Mouse (Mus musculus): Measurements from ENCODE around the gene Ankrd6. TPM values are rescaled to one million over a fixed set of nuclear protein-coding genes. Genes with fewer than 3 reads are reported as not detected.

Gene Ankrd6
- polyA plus RNA-seq, 1 experiment: 0.32 TPM

- 13% methylated on average over 11 of the region's 11 CpGs for WGBS
- H3K27me3 ChIP-seq (ENCODE audit: control insufficient read depth, insufficient read depth, low read length): no peaks in the 10 kb centered on the region
- no peaks in the 10 kb centered on the region for H3K36me3 ChIP-seq (ENCODE audit: control insufficient read depth, insufficient read depth, low read length)
- no peak for DNase-seq (ENCODE audit: low read depth in 1 of 2, low spot score in 2 of 2)
- no peak for TF ChIP-seq POLR2A (IDR thresholded peaks at IDR 0.05; ENCODE audit: low read depth, low read length)
- no peak for TF ChIP-seq CTCF (IDR thresholded peaks at IDR 0.05; ENCODE audit: extremely low read depth, insufficient read depth, insufficient read length, insufficient replicate concordance)
- no peak overlapping the region for H3K4me3 ChIP-seq (ENCODE audit: extremely low read depth, insufficient read depth, insufficient read length)
- H3K4me1 ChIP-seq (ENCODE audit: control insufficient read depth, insufficient read depth, insufficient read length): no peaks in the 10 kb centered on the region
- no peak overlapping the region for H3K27ac ChIP-seq (ENCODE audit: insufficient read depth, low read length)
Observed at GRCm38 (mm10) chr4:32889246-32889645, 61.4 kb downstream of the Ankrd6 start.

DNA sequence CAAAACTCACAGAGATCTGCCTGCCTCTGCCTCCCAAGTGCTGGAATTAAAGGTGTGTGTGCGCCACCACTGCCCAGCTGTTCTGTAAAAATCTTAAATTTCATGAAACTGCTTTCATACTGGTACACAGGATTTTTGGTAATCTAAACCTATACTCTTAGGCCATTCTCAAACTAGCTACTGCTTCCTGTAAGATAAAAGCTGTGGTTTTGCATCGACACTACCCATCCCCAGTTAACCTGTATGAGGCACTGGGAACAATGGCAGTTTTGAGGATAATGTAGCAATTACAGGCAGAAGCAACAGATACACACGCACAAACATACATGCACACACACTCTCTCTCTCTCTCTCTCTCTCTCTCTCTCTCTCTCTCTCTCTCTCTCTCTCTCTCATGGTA lies 64.2 kb downstream of the Ankrd6 start:
- Histone ChIP-seq H3K4me3 (ENCODE audit: extremely low read depth, insufficient read depth, insufficient read length) (no peak overlapping the region), H3K27me3 (ENCODE audit: control insufficient read depth, insufficient read depth, low read length) (no peaks in the 10 kb centered on the region), H3K4me1 (ENCODE audit: control insufficient read depth, insufficient read depth, insufficient read length) (no peaks in the 10 kb centered on the region), H3K36me3 (ENCODE audit: control insufficient read depth, insufficient read depth, low read length) (no peaks in the 10 kb centered on the region), H3K27ac (ENCODE audit: insufficient read depth, low read length) (no peak overlapping the region)
- no peak for TF ChIP-seq POLR2A (IDR thresholded peaks at IDR 0.05; ENCODE audit: low read depth, low read length)
- TF ChIP-seq CTCF (IDR thresholded peaks at IDR 0.05; ENCODE audit: extremely low read depth, insufficient read depth, insufficient read length, insufficient replicate concordance): no peak
- 68% methylated on average over 3 of the region's 3 CpGs for WGBS
- DNase-seq (ENCODE audit: low read depth in 1 of 2, low spot score in 2 of 2): no peak

GRCm38 (mm10) chr4:32884599-32884998 lies 66.0 kb downstream of the Ankrd6 start:
- Histone ChIP-seq H3K36me3 (ENCODE audit: control insufficient read depth, insufficient read depth, low read length) (no peaks in the 10 kb centered on the region), H3K27ac (ENCODE audit: insufficient read depth, low read length) (no peak overlapping the region)

GRCm38 (mm10) chr4:32881001-32881400 lies 69.6 kb downstream of the Ankrd6 start:
- 86% methylated on average over 4 of the region's 4 CpGs for WGBS
- Histone ChIP-seq H3K27ac (ENCODE audit: insufficient read depth, low read length) (no peak overlapping the region), H3K4me3 (ENCODE audit: extremely low read depth, insufficient read depth, insufficient read length) (no peak overlapping the region), H3K4me1 (ENCODE audit: control insufficient read depth, insufficient read depth, insufficient read length) (no peaks in the 10 kb centered on the region), H3K36me3 (ENCODE audit: control insufficient read depth, insufficient read depth, low read length) (no peaks in the 10 kb centered on the region), H3K27me3 (ENCODE audit: control insufficient read depth, insufficient read depth, low read length) (no peaks in the 10 kb centered on the region)
- DNase-seq (ENCODE audit: low read depth in 1 of 2, low spot score in 2 of 2): no peak
- TF ChIP-seq CTCF (IDR thresholded peaks at IDR 0.05; ENCODE audit: extremely low read depth, insufficient read depth, insufficient read length, insufficient replicate concordance) (no peak), POLR2A (IDR thresholded peaks at IDR 0.05; ENCODE audit: low read depth, low read length) (no peak)

More at GRCm38 (mm10) chr4:32884599-32884998, 66.0 kb downstream of the Ankrd6 start:
- DNase-seq (ENCODE audit: low read depth in 1 of 2, low spot score in 2 of 2): no peak
- 93% methylated on average over 9 of the region's 9 CpGs for WGBS
- Histone ChIP-seq H3K27me3 (ENCODE audit: control insufficient read depth, insufficient read depth, low read length) (no peaks in the 10 kb centered on the region), H3K4me3 (ENCODE audit: extremely low read depth, insufficient read depth, insufficient read length) (no peak overlapping the region), H3K4me1 (ENCODE audit: control insufficient read depth, insufficient read depth, insufficient read length) (no peaks in the 10 kb centered on the region)
- TF ChIP-seq POLR2A (IDR thresholded peaks at IDR 0.05; ENCODE audit: low read depth, low read length) (no peak), CTCF (IDR thresholded peaks at IDR 0.05; ENCODE audit: extremely low read depth, insufficient read depth, insufficient read length, insufficient replicate concordance) (no peak)

DNA sequence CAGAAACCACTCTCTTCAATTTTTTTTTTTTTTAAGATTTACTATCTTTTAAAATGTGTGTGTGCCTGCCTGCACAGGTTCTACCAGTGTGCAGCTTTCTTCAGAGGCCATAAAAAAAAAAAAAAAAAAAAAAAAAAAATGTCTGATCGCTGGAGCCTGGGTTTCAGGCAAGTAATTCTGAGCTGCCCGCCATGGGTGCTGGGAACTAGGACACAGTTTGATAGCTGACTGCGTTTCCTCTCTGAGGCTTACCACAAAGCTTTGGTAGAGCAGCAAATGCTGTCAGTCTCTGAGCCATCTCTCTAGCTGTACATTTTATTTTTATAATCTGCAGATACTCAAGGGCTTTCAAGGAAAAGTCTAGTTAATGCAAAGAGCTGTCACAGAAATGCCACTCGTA lies 76.0 kb downstream of the Ankrd6 start:
- Histone ChIP-seq H3K36me3 (ENCODE audit: control insufficient read depth, insufficient read depth, low read length) (no peaks in the 10 kb centered on the region), H3K27me3 (ENCODE audit: control insufficient read depth, insufficient read depth, low read length) (no peaks in the 10 kb centered on the region), H3K27ac (ENCODE audit: insufficient read depth, low read length) (no peak overlapping the region), H3K4me3 (ENCODE audit: extremely low read depth, insufficient read depth, insufficient read length) (no peak overlapping the region), H3K4me1 (ENCODE audit: control insufficient read depth, insufficient read depth, insufficient read length) (peaks cover 4% of the 10 kb centered on the region; the same call in 1 of the 2 replicates)
- WGBS: 20% methylated on average over 4 of the region's 4 CpGs
- TF ChIP-seq POLR2A (IDR thresholded peaks at IDR 0.05; ENCODE audit: low read depth, low read length): no peak
- no peak for TF ChIP-seq CTCF (IDR thresholded peaks at IDR 0.05; ENCODE audit: extremely low read depth, insufficient read depth, insufficient read length, insufficient replicate concordance)
- no peak for DNase-seq (ENCODE audit: low read depth in 1 of 2, low spot score in 2 of 2)

GRCm38 (mm10) chr4:32872189-32872749 lies 78.4 kb downstream of the Ankrd6 start:
- Histone ChIP-seq H3K4me1 (ENCODE audit: control insufficient read depth, insufficient read depth, insufficient read length) (peaks cover 4% of the 10 kb centered on the region; the same call in 1 of the 2 replicates), H3K4me3 (ENCODE audit: extremely low read depth, insufficient read depth, insufficient read length) (no peak overlapping the region), H3K36me3 (ENCODE audit: control insufficient read depth, insufficient read depth, low read length) (no peaks in the 10 kb centered on the region), H3K27ac (ENCODE audit: insufficient read depth, low read length) (no peak overlapping the region), H3K27me3 (ENCODE audit: control insufficient read depth, insufficient read depth, low read length) (no peaks in the 10 kb centered on the region)
- WGBS: 29% methylated on average over 8 of the region's 8 CpGs
- no peak for DNase-seq (ENCODE audit: low read depth in 1 of 2, low spot score in 2 of 2)
- TF ChIP-seq POLR2A (IDR thresholded peaks at IDR 0.05; ENCODE audit: low read depth, low read length) (no peak), CTCF (IDR thresholded peaks at IDR 0.05; ENCODE audit: extremely low read depth, insufficient read depth, insufficient read length, insufficient replicate concordance) (no peak)

DNA sequence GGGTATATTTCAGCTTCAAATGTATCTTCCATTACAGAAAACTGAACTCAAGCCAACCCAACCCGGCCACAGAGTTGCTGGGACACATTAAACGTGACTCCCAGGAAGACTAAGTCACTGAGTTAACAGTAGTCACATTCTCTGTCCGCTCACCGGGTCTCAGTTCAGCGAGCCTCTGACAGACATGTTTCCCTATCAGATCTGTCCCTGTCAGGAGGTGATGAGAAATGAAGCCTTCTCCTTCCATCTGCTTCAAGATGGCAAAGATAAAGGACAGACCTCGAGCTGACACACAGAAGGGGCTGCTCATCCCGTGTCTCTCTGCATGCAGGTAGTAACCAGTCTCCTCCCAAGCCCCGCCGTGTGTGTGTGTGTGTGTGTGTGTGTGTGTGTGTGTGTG lies 81.3 kb downstream of the Ankrd6 start:
- no peak for DNase-seq (ENCODE audit: low read depth in 1 of 2, low spot score in 2 of 2)
- Histone ChIP-seq H3K36me3 (ENCODE audit: control insufficient read depth, insufficient read depth, low read length) (no peaks in the 10 kb centered on the region), H3K4me1 (ENCODE audit: control insufficient read depth, insufficient read depth, insufficient read length) (peaks cover 4% of the 10 kb centered on the region; the same call in 1 of the 2 replicates), H3K27me3 (ENCODE audit: control insufficient read depth, insufficient read depth, low read length) (no peaks in the 10 kb centered on the region), H3K27ac (ENCODE audit: insufficient read depth, low read length) (no peak overlapping the region), H3K4me3 (ENCODE audit: extremely low read depth, insufficient read depth, insufficient read length) (no peak overlapping the region)
- 38% methylated on average over 9 of the region's 9 CpGs for WGBS
- TF ChIP-seq CTCF (IDR thresholded peaks at IDR 0.05; ENCODE audit: extremely low read depth, insufficient read depth, insufficient read length, insufficient replicate concordance): no peak
- TF ChIP-seq POLR2A (IDR thresholded peaks at IDR 0.05; ENCODE audit: low read depth, low read length): no peak
